Mouse (Mus musculus) limb, embryonic 11.5 days (tissue): Measurements from ENCODE around the gene Ttc39b. TPM values are rescaled to one million over a fixed set of nuclear protein-coding genes. Genes with fewer than 3 reads are reported as not detected.

Source experiments
- ATAC-seq: fragments of 200-750 bp; cut with Nextera tagmentation; 2 replicates; pipeline ENCODE4 v1.8.0; 2017; ENCODE audit warnings: low read depth; ENCODE audit not compliant: insufficient number of reproducible peaks, low FRiP score, low TSS enrichment
- DNase-seq: peaks from one replicate; pipeline ENCODE4 v3.0.0-alpha.2; 2015; ENCODE audit warnings: low spot score
- H3K27ac ChIP-seq: fragments of 300-500 bp; sonication (generic); replicated peaks from 2 replicates; pipeline ENCODE4 v1.5.1; 2014; ENCODE audit warnings: low read depth, mild to moderate bottlenecking, low read length
- H3K27me3 ChIP-seq: fragments of 300-500 bp; sonication (generic); 2 replicates; pipeline ENCODE4 v1.6.1; 2014; ENCODE audit warnings: mild to moderate bottlenecking, low read length, mixed read lengths; ENCODE audit not compliant: control insufficient read depth, insufficient read depth
- H3K36me3 ChIP-seq: fragments of 300-500 bp; sonication (generic); 2 replicates; pipeline ENCODE4 v1.6.1; 2014; ENCODE audit warnings: mild to moderate bottlenecking, low read length, moderate library complexity, mixed read lengths; ENCODE audit not compliant: control insufficient read depth, insufficient read depth
- H3K4me1 ChIP-seq: fragments of 300-500 bp; sonication (generic); 2 replicates; pipeline ENCODE4 v1.6.1; 2014; ENCODE audit warnings: low read length, mixed read lengths; ENCODE audit not compliant: control insufficient read depth, insufficient read depth
- H3K4me2 ChIP-seq: fragments of 300-500 bp; sonication (generic); 2 replicates; pipeline ENCODE4 v1.6.1; 2014; ENCODE audit warnings: low read depth, mild to moderate bottlenecking, moderate library complexity; ENCODE audit not compliant: severe bottlenecking
- H3K4me3 ChIP-seq: fragments of 300-500 bp; sonication (generic); 2 replicates; pipeline ENCODE4 v1.5.1; 2014; ENCODE audit warnings: low read depth, low read length
- H3K9ac ChIP-seq: fragments of 300-500 bp; sonication (generic); 2 replicates; pipeline ENCODE4 v1.6.1; 2014; ENCODE audit warnings: mild to moderate bottlenecking, low read length
- H3K9me3 ChIP-seq: fragments of 300-500 bp; sonication (generic); 2 replicates; pipeline ENCODE4 v1.6.1; 2016; ENCODE audit warnings: low read length; ENCODE audit not compliant: control insufficient read depth
- WGBS: fragments of 180-500 bp; shearing (Covaris S2); extraction: QIAGEN DNeasy Blood & Tissue Kit; methylation state at CpG from one replicate; pipeline ENCODE4 v1.1.7; 2014; 5-methylcytosine and 5-hydroxymethylcytosine counted together
- polyA plus RNA-seq: library from polyadenylated mRNA; unstranded; fragments of >200 nt; fragmentation: Nextera tagmentation; extraction: Ambion mirVana; gene quantifications from 2 replicates; pipeline ENCODE4 v1.2.1, GENCODE M21; 2014

The Ttc39b gene
- polyA plus RNA-seq, 1 experiment from 2014 or later, result 2.2 TPM

DNA sequence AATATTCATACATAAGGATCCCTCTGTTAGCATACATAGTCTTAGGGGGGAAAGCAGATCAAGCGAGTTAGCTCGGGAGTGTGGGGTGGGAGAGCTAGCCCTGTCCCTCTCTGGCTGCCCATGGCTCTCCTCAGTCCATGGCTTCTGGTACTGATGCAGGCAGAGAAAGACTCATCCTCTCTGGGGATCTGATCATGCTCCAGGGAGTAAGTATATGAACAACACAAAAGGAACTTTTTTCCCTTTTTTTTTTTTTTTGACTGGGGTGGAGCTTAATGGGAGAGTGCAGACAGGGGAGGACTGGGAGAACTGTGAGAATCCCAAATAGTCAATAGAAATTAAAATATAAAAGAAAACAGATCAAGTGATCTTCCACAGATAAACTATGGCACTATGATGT, 19.0 kb downstream of the Ttc39b start:
- Histone ChIP-seq H3K27ac (no peak overlapping the region), H3K9ac (no peak overlapping the region), H3K27me3 (no peaks in the 10 kb centered on the region), H3K4me2 (no peak overlapping the region), H3K9me3 (no peaks in the 10 kb centered on the region), H3K4me3 (no peak overlapping the region), H3K36me3 (no peaks in the 10 kb centered on the region), H3K4me1 (no peaks in the 10 kb centered on the region)
- 81% methylated on average over 2 of the region's 2 CpGs for WGBS
- ATAC-seq (no peak), DNase-seq (no peak)

- H3K4me2 ChIP-seq, result no peak overlapping the region
- peak; percentile 73 for DNase-seq
- WGBS, result 37% methylated on average over 13 of the region's 13 CpGs
Observed at GRCm38 (mm10) chr4:83302887-83303827, 20.9 kb downstream of the Ttc39b start.

DNA sequence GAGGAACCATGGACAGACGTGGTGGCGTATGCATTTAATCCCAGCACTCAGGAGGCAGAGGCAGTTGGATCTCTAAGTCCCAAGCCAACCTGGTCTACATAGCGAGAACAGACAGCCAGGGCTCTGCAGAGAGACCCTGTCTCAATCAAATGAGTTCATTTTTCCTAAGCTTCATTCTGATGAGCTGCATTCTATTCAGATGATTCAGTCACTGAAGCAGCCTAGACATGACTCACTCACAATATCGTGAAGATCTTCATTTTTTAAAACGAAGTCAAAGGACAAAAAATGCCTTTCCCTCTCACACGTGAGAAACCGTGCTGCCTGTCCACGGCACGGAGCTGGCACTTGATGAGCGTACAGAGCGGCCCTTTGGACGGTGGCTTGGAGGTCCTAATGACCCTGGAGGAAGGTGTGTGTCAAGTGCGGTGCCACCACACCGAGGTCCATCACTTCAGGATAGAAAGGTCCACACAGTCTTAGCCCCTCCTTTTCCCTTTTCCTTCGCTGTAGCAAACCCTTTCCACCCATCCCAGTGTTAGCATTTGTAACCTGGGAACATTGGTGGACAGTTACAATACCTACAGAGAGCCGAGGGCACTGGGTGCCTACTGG, 21.8 kb downstream of the Ttc39b start:
- no peaks in the 10 kb centered on the region for H3K9me3 ChIP-seq
- H3K4me3 ChIP-seq, result no peak overlapping the region
- 92% methylated on average over 16 of the region's 16 CpGs for WGBS
- H3K4me2 ChIP-seq, result no peak overlapping the region
- ATAC-seq (peak; percentile 40; the same call in 1 of the 2 replicates), DNase-seq (no peak)
- H3K27ac ChIP-seq, result no peak overlapping the region
- H3K36me3 ChIP-seq, result no peaks in the 10 kb centered on the region
- H3K9ac ChIP-seq, result no peak overlapping the region
- H3K4me1 ChIP-seq, result no peaks in the 10 kb centered on the region
- H3K27me3 ChIP-seq, result no peaks in the 10 kb centered on the region

More at GRCm38 (mm10) chr4:83302887-83303827, 20.9 kb downstream of the Ttc39b start:
- Histone ChIP-seq H3K27me3 (no peaks in the 10 kb centered on the region), H3K36me3 (no peaks in the 10 kb centered on the region), H3K9ac (no peak overlapping the region), H3K9me3 (no peaks in the 10 kb centered on the region), H3K4me3 (no peak overlapping the region), H3K4me1 (no peaks in the 10 kb centered on the region), H3K27ac (no peak overlapping the region)
- ATAC-seq, result no peak

GRCm38 (mm10) chr4:83301713-83302112, 22.3 kb downstream of the Ttc39b start:
- DNase-seq (no peak), ATAC-seq (no peak)
- no peaks in the 10 kb centered on the region for H3K36me3 ChIP-seq
- no peaks in the 10 kb centered on the region for H3K27me3 ChIP-seq
- H3K4me2 ChIP-seq, result no peak overlapping the region
- H3K4me1 ChIP-seq, result no peaks in the 10 kb centered on the region
- 91% methylated on average over 1 of the region's 1 CpGs for WGBS
- H3K9me3 ChIP-seq, result no peaks in the 10 kb centered on the region
- H3K27ac ChIP-seq, result no peak overlapping the region
- no peak overlapping the region for H3K4me3 ChIP-seq
- H3K9ac ChIP-seq, result no peak overlapping the region

DNA sequence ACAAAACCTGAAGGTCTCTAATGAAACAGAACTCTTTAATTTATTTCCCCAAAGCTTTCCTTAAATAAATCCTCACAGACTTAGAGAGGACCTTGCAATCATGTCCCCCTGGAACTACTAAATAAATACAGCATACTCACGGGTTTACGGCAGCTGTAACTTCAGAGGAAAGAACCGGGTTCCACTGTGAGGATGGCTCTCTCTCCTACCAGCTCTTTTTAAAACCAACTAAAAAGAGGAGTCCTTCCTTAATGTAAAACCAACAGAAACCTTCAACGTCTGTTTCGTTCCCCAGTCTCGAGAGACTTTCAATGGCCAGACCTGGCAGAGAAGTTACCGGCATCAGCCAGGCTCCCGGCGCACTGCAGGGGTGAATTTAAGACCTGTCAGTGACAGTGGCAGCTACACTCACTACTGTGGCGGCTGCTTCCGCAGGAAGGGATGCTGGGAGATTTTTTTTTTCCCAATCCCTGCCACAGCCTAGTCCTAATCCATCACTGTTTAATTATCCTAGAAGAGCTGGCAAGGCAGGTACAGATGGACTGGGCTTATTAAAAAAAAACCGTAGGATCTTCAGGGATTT, 39.2 kb downstream of the Ttc39b start:
- WGBS, result 1% methylated on average over 12 of the region's 12 CpGs
- Histone ChIP-seq H3K9ac (peak overlapping the region; percentile 14; the same call in 1 of the 2 replicates), H3K4me1 (peaks cover 3% of the 10 kb centered on the region; the same call in 1 of the 2 replicates), H3K36me3 (no peaks in the 10 kb centered on the region), H3K9me3 (no peaks in the 10 kb centered on the region), H3K4me2 (peak overlapping the region; percentile 61), H3K27ac (no peak overlapping the region), H3K4me3 (peak overlapping the region; percentile 18), H3K27me3 (no peaks in the 10 kb centered on the region)
- ATAC-seq (no peak), DNase-seq (peak; percentile 70)

GRCm38 (mm10) chr4:83283973-83284767, 39.9 kb downstream of the Ttc39b start:
- H3K9me3 ChIP-seq, result no peaks in the 10 kb centered on the region
- whole genome bisulfite sequencing, result 17% methylated on average over 19 of the region's 19 CpGs
- ATAC-seq (no peak), DNase-seq (peak; percentile 75)
- H3K9ac ChIP-seq, result peak overlapping the region; percentile 14; the same call in 1 of the 2 replicates
- no peaks in the 10 kb centered on the region for H3K36me3 ChIP-seq
- H3K4me3 ChIP-seq, result peak overlapping the region; percentile 18
- peak overlapping the region; percentile 61 for H3K4me2 ChIP-seq
- peaks cover 3% of the 10 kb centered on the region; the same call in 1 of the 2 replicates for H3K4me1 ChIP-seq
- H3K27me3 ChIP-seq, result no peaks in the 10 kb centered on the region
- H3K27ac ChIP-seq, result no peak overlapping the region

GRCm38 (mm10) chr4:83282424-83282823, 41.6 kb downstream of the Ttc39b start:
- no peak overlapping the region for H3K4me3 ChIP-seq
- no peaks in the 10 kb centered on the region for H3K36me3 ChIP-seq
- ATAC-seq (no peak), DNase-seq (no peak)
- no peak overlapping the region for H3K27ac ChIP-seq
- H3K9ac ChIP-seq, result no peak overlapping the region
- H3K27me3 ChIP-seq, result no peaks in the 10 kb centered on the region
- WGBS, result 81% methylated on average over 6 of the region's 6 CpGs
- peaks cover 3% of the 10 kb centered on the region; the same call in 1 of the 2 replicates for H3K4me1 ChIP-seq
- no peaks in the 10 kb centered on the region for H3K9me3 ChIP-seq
- H3K4me2 ChIP-seq, result no peak overlapping the region

DNA sequence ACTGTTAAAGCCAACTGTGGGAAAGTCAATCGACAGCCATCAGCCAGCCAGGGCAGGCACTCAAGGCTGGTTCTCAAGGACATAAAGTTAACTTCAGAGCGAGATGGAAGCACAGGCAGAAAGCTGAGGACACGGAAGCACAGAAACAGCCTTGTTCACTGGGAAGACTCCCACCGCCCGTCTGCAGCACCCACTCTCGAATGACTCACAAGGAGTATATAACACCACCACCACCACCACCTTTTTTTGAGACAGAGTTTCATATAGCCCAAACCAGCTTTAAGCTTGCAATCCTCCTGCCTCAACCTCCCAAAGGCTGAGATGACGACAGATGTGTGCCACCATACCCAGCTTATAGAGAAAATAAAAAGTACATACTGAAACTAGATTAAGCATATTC, 44.8 kb downstream of the Ttc39b start:
- Histone ChIP-seq H3K4me1 (no peaks in the 10 kb centered on the region; the same call in 1 of the 2 replicates), H3K9ac (no peak overlapping the region), H3K36me3 (no peaks in the 10 kb centered on the region), H3K4me2 (no peak overlapping the region), H3K27ac (no peak overlapping the region), H3K4me3 (no peak overlapping the region), H3K9me3 (no peaks in the 10 kb centered on the region), H3K27me3 (no peaks in the 10 kb centered on the region)
- 86% methylated on average over 7 of the region's 7 CpGs for WGBS
- no peak for DNase-seq
- ATAC-seq, result no peak
